Mouse (Mus musculus) intestine, embryonic 14.5 days (tissue): ENCODE results near the gene Slc12a8. TPM values are rescaled to one million over a fixed set of nuclear protein-coding genes. Genes with fewer than 3 reads are reported as not detected.

Experiments used
- ATAC-seq: fragments of 200-750 bp; cut with Nextera tagmentation; replicated peaks from 2 replicates; pipeline ENCODE4 v1.8.0; 2017; ENCODE audit warnings: low read depth, moderate number of reproducible peaks, moderate TSS enrichment, moderate library complexity; ENCODE audit not compliant: low FRiP score, low TSS enrichment
- DNase-seq: peaks from one replicate; pipeline ENCODE4 v3.0.0-alpha.2; 2018; ENCODE audit warnings: low spot score
- H3K27ac ChIP-seq: fragments of 300-500 bp; sonication (generic); 2 replicates; pipeline ENCODE4 v1.5.1; 2014; ENCODE audit warnings: low read depth, mild to moderate bottlenecking, control low read depth
- H3K27me3 ChIP-seq: fragments of 300-500 bp; sonication (generic); replicated peaks from 2 replicates; pipeline ENCODE4 v1.6.1; 2014; ENCODE audit warnings: low read length, control low read depth; ENCODE audit not compliant: control insufficient read depth, insufficient read depth
- H3K36me3 ChIP-seq: fragments of 300-500 bp; sonication (generic); 2 replicates; pipeline ENCODE4 v1.6.1; 2014; ENCODE audit warnings: low read length, control low read depth; ENCODE audit not compliant: control insufficient read depth, insufficient read depth
- H3K4me1 ChIP-seq: fragments of 300-500 bp; sonication (generic); replicated peaks from 2 replicates; pipeline ENCODE4 v1.6.1; 2014; ENCODE audit warnings: low read length, control low read depth, mixed read lengths; ENCODE audit not compliant: control insufficient read depth, insufficient read depth
- H3K4me2 ChIP-seq: fragments of 300-500 bp; sonication (generic); 2 replicates; pipeline ENCODE4 v1.6.1; 2014; ENCODE audit warnings: low read length
- H3K4me3 ChIP-seq: fragments of 300-500 bp; sonication (generic); 2 replicates; pipeline ENCODE4 v1.5.1; 2014; ENCODE audit warnings: low read depth, low read length, control low read depth, mixed read lengths
- H3K9ac ChIP-seq: fragments of 300-500 bp; sonication (generic); 2 replicates; pipeline ENCODE4 v1.6.1; 2014; ENCODE audit warnings: mild to moderate bottlenecking, low read length
- H3K9me3 ChIP-seq: fragments of 300-500 bp; sonication (generic); 2 replicates; pipeline ENCODE4 v1.6.1; 2016; ENCODE audit warnings: low read length, control low read depth; ENCODE audit not compliant: control insufficient read depth
- WGBS: fragments of 180-500 bp; shearing (Covaris S2); extraction: QIAGEN DNeasy Blood & Tissue Kit; methylation state at CpG from one replicate; pipeline ENCODE4 v1.1.7; 2014; 5-methylcytosine and 5-hydroxymethylcytosine counted together
- polyA plus RNA-seq: library from polyadenylated mRNA; unstranded; fragments of >200 nt; fragmentation: Nextera tagmentation; extraction: Ambion mirVana; gene quantifications from 2 replicates; pipeline ENCODE4 v1.2.1, GENCODE M21; 2014

Slc12a8 gene
- polyA plus RNA-seq, 1 experiment from 2014 or later = 5.0 TPM

- no peaks in the 10 kb centered on the region for H3K27me3 ChIP-seq
- no peak overlapping the region for H3K4me3 ChIP-seq
- DNase-seq = no peak
- no peak overlapping the region for H3K4me2 ChIP-seq
- H3K27ac ChIP-seq = no peak overlapping the region
- H3K36me3 ChIP-seq = no peaks in the 10 kb centered on the region
- ATAC-seq = no peak
- no peaks in the 10 kb centered on the region for H3K9me3 ChIP-seq
- peaks cover 19% of the 10 kb centered on the region for H3K4me1 ChIP-seq
- no peak overlapping the region for H3K9ac ChIP-seq
Measured at GRCm38 (mm10) chr16:33681661-33682060, 164.5 kb downstream of the Slc12a8 start.

- DNase-seq (no peak), ATAC-seq (no peak)
- H3K36me3 ChIP-seq = no peaks in the 10 kb centered on the region
- WGBS = 82% methylated on average over 3 of the region's 3 CpGs
- no peak overlapping the region for H3K4me3 ChIP-seq
- no peak overlapping the region for H3K9ac ChIP-seq
- H3K4me1 ChIP-seq = peaks cover 25% of the 10 kb centered on the region
- H3K27ac ChIP-seq = no peak overlapping the region
- H3K27me3 ChIP-seq = no peaks in the 10 kb centered on the region
- no peak overlapping the region for H3K4me2 ChIP-seq
- no peaks in the 10 kb centered on the region for H3K9me3 ChIP-seq
Measured at GRCm38 (mm10) chr16:33682651-33683050, 165.5 kb downstream of the Slc12a8 start.

GRCm38 (mm10) chr16:33683206-33684161, 166.4 kb downstream of the Slc12a8 start:
- H3K4me1 ChIP-seq = peaks cover 25% of the 10 kb centered on the region
- H3K9ac ChIP-seq = peak overlapping the region; percentile 97
- 65% methylated on average over 13 of the region's 13 CpGs for WGBS
- no peaks in the 10 kb centered on the region for H3K36me3 ChIP-seq
- DNase-seq = no peak
- peak overlapping the region; percentile 84 for H3K27ac ChIP-seq
- peak; percentile 1; the same call in 1 of the 2 replicates for ATAC-seq
- peak overlapping the region; percentile 87 for H3K4me3 ChIP-seq
- H3K9me3 ChIP-seq = no peaks in the 10 kb centered on the region
- H3K4me2 ChIP-seq = peak overlapping the region; percentile 75
- no peaks in the 10 kb centered on the region for H3K27me3 ChIP-seq

- Histone ChIP-seq H3K9me3 (no peaks in the 10 kb centered on the region), H3K9ac (peak within 1 kb of the TSS; percentile 97), H3K4me2 (peak within 1 kb of the TSS; percentile 75), H3K4me3 (peak within 1 kb of the TSS; percentile 87), H3K27me3 (no peaks in the 10 kb centered on the region), H3K36me3 (no peaks in the 10 kb centered on the region), H3K4me1 (peaks cover 25% of the 10 kb centered on the region), H3K27ac (peak within 1 kb of the TSS; percentile 84)
- ATAC-seq = peak; percentile 84
- WGBS = under 1% methylated on average over 51 of the region's 57 CpGs
- peak; percentile 76 for DNase-seq
Measured at GRCm38 (mm10) chr16:33684162-33684702, 167.1 kb downstream of the Slc12a8 start, which contains the start of gene Heg1. TSS of gene Heg1 (plus strand) at chr16:33684370.

- WGBS = 1% methylated on average over 42 of the region's 46 CpGs
- 0 out of 2 replicates have a peak, but pooled peaks cover 3% of the 10 kb centered on the region for H3K36me3 ChIP-seq
- ATAC-seq = peak; percentile 42
- peak overlapping the region; percentile 84 for H3K27ac ChIP-seq
- H3K9ac ChIP-seq = peak overlapping the region; percentile 97
- peak; percentile 74 for DNase-seq
- H3K4me2 ChIP-seq = peak overlapping the region; percentile 75
- H3K27me3 ChIP-seq = no peaks in the 10 kb centered on the region
- peaks cover 25% of the 10 kb centered on the region for H3K4me1 ChIP-seq
- H3K4me3 ChIP-seq = peak overlapping the region; percentile 87
- H3K9me3 ChIP-seq = no peaks in the 10 kb centered on the region
Measured at GRCm38 (mm10) chr16:33684703-33685701, 167.9 kb downstream of the Slc12a8 start.

- Histone ChIP-seq H3K9ac (peak overlapping the region; percentile 97), H3K27me3 (no peaks in the 10 kb centered on the region), H3K4me1 (peaks cover 32% of the 10 kb centered on the region), H3K27ac (no peak overlapping the region), H3K4me2 (peak overlapping the region; percentile 75), H3K4me3 (peak overlapping the region; percentile 87), H3K9me3 (no peaks in the 10 kb centered on the region), H3K36me3 (0 out of 2 replicates have a peak, but pooled peaks cover 3% of the 10 kb centered on the region)
- DNase-seq = no peak
- no peak for ATAC-seq
- 78% methylated on average over 1 of the region's 1 CpGs for WGBS
Measured at GRCm38 (mm10) chr16:33686056-33686455, 168.9 kb downstream of the Slc12a8 start.

GRCm38 (mm10) chr16:33687724-33688123, 170.6 kb downstream of the Slc12a8 start:
- Histone ChIP-seq H3K27me3 (no peaks in the 10 kb centered on the region), H3K4me1 (peaks cover 32% of the 10 kb centered on the region), H3K9me3 (no peaks in the 10 kb centered on the region), H3K27ac (no peak overlapping the region), H3K36me3 (0 out of 2 replicates have a peak, but pooled peaks cover 3% of the 10 kb centered on the region), H3K4me2 (peak overlapping the region; percentile 75), H3K9ac (no peak overlapping the region), H3K4me3 (no peak overlapping the region)
- no peak for DNase-seq
- ATAC-seq = no peak
- whole genome bisulfite sequencing = 63% methylated on average over 3 of the region's 3 CpGs
